15 mouse cellular contexts compared by ENCODE assay signal in the genomic region with DNA sequence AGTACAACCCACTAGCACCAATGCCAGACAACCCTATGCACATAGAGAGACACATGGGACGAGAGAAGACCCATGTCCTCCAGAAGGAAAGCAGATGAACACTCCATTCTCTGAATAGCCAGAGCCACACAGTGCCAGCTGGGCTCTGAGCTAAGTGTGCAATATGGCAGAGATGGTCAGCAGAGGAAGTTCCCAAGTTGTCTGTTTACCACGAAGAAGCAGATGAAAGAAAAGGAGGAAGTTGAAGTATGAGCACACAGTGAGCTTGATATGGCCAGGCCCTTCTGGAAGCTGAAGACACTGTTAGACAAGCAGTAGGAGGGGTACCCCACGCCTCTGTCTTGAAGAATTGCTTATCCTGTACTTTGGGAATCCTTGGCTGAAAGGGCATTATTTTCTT.
DNase-seq lines count a peak whose midpoint lies in the region; ATAC-seq and TF ChIP-seq lines count a peak whose summit lies in the region.
"Had no signal": no experiment of that assay in that cellular context is flagged by ENCODE, and none has a peak within 500 bp of the region (broad histone marks: within the 10 kb centered on the region; RNA-seq: fewer than 3 reads in every experiment).

No protein-coding gene starts in this region.

- no peak for TF ChIP-seq RAD21 in CH12.LX (IDR thresholded peaks at IDR 0.05; ENCODE audit: low read depth, low read length)

- H3K4me1 ChIP-seq in CH12.LX (ENCODE audit: control insufficient read depth in 1 of 2, insufficient read depth in 2 of 2), result peaks cover 10 to 29% of the 10 kb centered on the region in 2 experiments
- no peaks in the 10 kb centered on the region for H3K4me1 ChIP-seq in kidney, embryonic 14.5 days (ENCODE audit: control insufficient read depth, insufficient read depth, low read length)

- peak; percentile 48 for DNase-seq in lung, postnatal 25 days (ENCODE audit: low spot score)
- no peak for DNase-seq in lung, postnatal 10 days
- DNase-seq in CH12.LX (ENCODE audit: extremely low read depth), result peak; percentile 35
- DNase-seq in c-Kit-positive CD71-negative TER-119-negative erythroid progenitor cells, embryonic 14.5 days (ENCODE audit: low read depth), result peak; percentile 30
- no peak for DNase-seq in layer of hippocampus, adult 2 months (ENCODE audit: low spot score in 2 of 2)
- DNase-seq: cerebellum, adult 8-10 months; embryo, embryonic 11 days; kidney, postnatal 10 days; liver had no signal

- ATAC-seq in neutrophil, adult 5-6 weeks (ENCODE audit: extremely low read depth, insufficient number of reproducible peaks, low FRiP score, poor library complexity, severe bottlenecking), result peak; percentile 93
- ATAC-seq in kidney, embryonic 14.5 days (ENCODE audit: low FRiP score, low TSS enrichment), result no peak
- ATAC-seq: forebrain, embryonic 14.5 days; intestine, embryonic 16.5 days had no signal

- H3K27ac ChIP-seq in CH12.LX (ENCODE audit: insufficient read depth, low read depth), result no peak overlapping the region
- no peak overlapping the region for H3K27ac ChIP-seq in kidney, embryonic 14.5 days (ENCODE audit: low read depth, low read length)
- no peak overlapping the region for H3K27ac ChIP-seq in layer of hippocampus, adult 2 months
- H3K27ac ChIP-seq: hindbrain, embryonic 14.5 days had no signal

- TF ChIP-seq EP300 in CH12.LX (IDR thresholded peaks at IDR 0.05; ENCODE audit: low read length), result no peak

- TF ChIP-seq POLR2A in CH12.LX (IDR thresholded peaks at IDR 0.05; ENCODE audit: low read depth, low read length), result no peak

- in situ Hi-C loops in CH12.LX (cut with MboI; ENCODE audit: low pct_ligation_motif_present, low pct_unique_long_range_greater_than_20kb, low sequenced_read_pairs), result no loop called here

- H3K36me3 ChIP-seq in CH12.LX (replicated peaks in 1 of 2; ENCODE audit: control insufficient read depth in 1 of 2, insufficient read depth in 1 of 2, low read length in 1 of 2), result peaks cover 0 to 2% of the 10 kb centered on the region in 2 experiments
- H3K36me3 ChIP-seq in kidney, embryonic 14.5 days (ENCODE audit: control insufficient read depth, insufficient read depth, low read length), result no peaks in the 10 kb centered on the region

- no peak overlapping the region for H3K4me3 ChIP-seq in CH12.LX (replicated peaks in 1 of 3; ENCODE audit: low read depth in 2 of 3, low read length in 2 of 3, poor library complexity in 1 of 3)
- no peak overlapping the region for H3K4me3 ChIP-seq in kidney, embryonic 14.5 days (ENCODE audit: low read length)
- no peak overlapping the region for H3K4me3 ChIP-seq in layer of hippocampus, adult 2 months
- H3K4me3 ChIP-seq: megakaryocyte, embryonic 14.5 days had no signal

- 85% methylated on average over 3 of the region's 3 CpGs for WGBS in kidney, embryonic 14.5 days

- no peaks in the 10 kb centered on the region for H3K9me3 ChIP-seq in CH12.LX (replicated peaks; ENCODE audit: low read length)
- H3K9me3 ChIP-seq in kidney, embryonic 14.5 days (ENCODE audit: control insufficient read depth, low read length), result no peaks in the 10 kb centered on the region
- H3K9me3 ChIP-seq: megakaryocyte, embryonic 14.5 days had no signal

- TF ChIP-seq CTCF in CH12.LX (conservative IDR thresholded peaks at IDR 0.05 in 1 of 2, IDR thresholded peaks at IDR 0.05 in 1 of 2; ENCODE audit: low read depth in 2 of 2, low read length in 2 of 2), result no peak
- no peak for TF ChIP-seq CTCF in layer of hippocampus, adult 2 months (conservative IDR thresholded peaks at IDR 0.05)

- H3K27me3 ChIP-seq in CH12.LX (replicated peaks), result no peaks in the 10 kb centered on the region
- H3K27me3 ChIP-seq in kidney, embryonic 14.5 days (ENCODE audit: control insufficient read depth, insufficient read depth, low read length), result no peaks in the 10 kb centered on the region
- H3K27me3 ChIP-seq: megakaryocyte, embryonic 14.5 days had no signal

- no peak overlapping the region for H3K9ac ChIP-seq in CH12.LX (ENCODE audit: insufficient read depth, low read depth)
- no peak overlapping the region for H3K9ac ChIP-seq in kidney, embryonic 14.5 days (ENCODE audit: low read depth, low read length)
- H3K9ac ChIP-seq: hindbrain, embryonic 14.5 days had no signal

- dilution Hi-C loops in CH12.LX (cut with MboI; ENCODE audit: extremely low pct_ligation_motif_present, extremely low pct_unique_long_range_greater_than_20kb, low sequenced_read_pairs), result no loop called here

- no peaks in the 10 kb centered on the region for H3K79me2 ChIP-seq in CH12.LX (replicated peaks; ENCODE audit: control insufficient read depth, extremely low read depth, insufficient read depth, poor library complexity, severe bottlenecking)

- no peak overlapping the region for H3K4me2 ChIP-seq in CH12.LX (ENCODE audit: insufficient read depth, low read depth, poor library complexity, severe bottlenecking)
- no peak overlapping the region for H3K4me2 ChIP-seq in kidney, embryonic 14.5 days (replicated peaks; ENCODE audit: low read depth, low read length)
- H3K4me2 ChIP-seq: hindbrain, embryonic 14.5 days had no signal

TF ChIP-seq in CH12.LX, 34 proteins besides CTCF, POLR2A, EP300 and RAD21:
- TF ChIP-seq MAX (IDR thresholded peaks at IDR 0.05; ENCODE audit: low read length), result no peak
- no peak for TF ChIP-seq MXI1 (IDR thresholded peaks at IDR 0.05; ENCODE audit: low read depth, low read length)
- TF ChIP-seq MAZ (IDR thresholded peaks at IDR 0.05; ENCODE audit: low read depth, low read length), result no peak
- no peak for TF ChIP-seq IRF4 (IDR thresholded peaks at IDR 0.05; ENCODE audit: low read depth, low read length)
- no peak for TF ChIP-seq PAX5 (IDR thresholded peaks at IDR 0.05; ENCODE audit: low read length)
- no peak for TF ChIP-seq USF2 (conservative IDR thresholded peaks at IDR 0.05; ENCODE audit: low read depth, low read length)
- TF ChIP-seq SMC3 (IDR thresholded peaks at IDR 0.05; ENCODE audit: low read depth, low read length), result no peak
- no peak for TF ChIP-seq JUN (IDR thresholded peaks at IDR 0.05; ENCODE audit: insufficient read depth, low read depth, low read length)
- no peak for TF ChIP-seq POLR2AphosphoS2 (IDR thresholded peaks at IDR 0.05; ENCODE audit: low read depth, low read length)

Comparison
In these comparisons a context has a peak if more than half of its experiments do, and no peak if none do; other contexts are left out.
1. DNase-seq: peak in lung, postnatal 25 days (single experiment), CH12.LX (single experiment) and c-Kit-positive CD71-negative TER-119-negative erythroid progenitor cells, embryonic 14.5 days (single experiment); none in lung, postnatal 10 days (single experiment) and layer of hippocampus, adult 2 months (0 of 2).